Mouse (Mus musculus) MEL (cell line): ENCODE data around the gene Ece2. TPM values are rescaled to one million over a fixed set of nuclear protein-coding genes. Genes with fewer than 3 reads are reported as not detected.

Source experiments
- BHLHE40 ChIP-seq: IDR thresholded peaks from 2 replicates; pipeline ENCODE4 v1.6.1; 2012; ENCODE audit warnings: low read depth, mild to moderate bottlenecking, inconsistent platforms, low read length, improper control_type of control experiment, borderline replicate concordance
- CHD1 ChIP-seq: IDR thresholded peaks from 2 replicates; pipeline ENCODE4 v1.6.1; 2012; ENCODE audit warnings: low read depth, mild to moderate bottlenecking, inconsistent platforms, low read length, improper control_type of control experiment
- E2F4 ChIP-seq: IDR thresholded peaks from 2 replicates; pipeline ENCODE4 v1.6.1; 2011; ENCODE audit warnings: low read depth, low read length, improper control_type of control experiment, borderline replicate concordance
- ELF1 ChIP-seq: IDR thresholded peaks from 2 replicates; pipeline ENCODE4 v1.6.1; 2014; ENCODE audit warnings: low read depth, mild to moderate bottlenecking, inconsistent platforms, low read length, improper control_type of control experiment, moderate library complexity
- ETS1 ChIP-seq: IDR thresholded peaks from 2 replicates; pipeline ENCODE4 v1.6.1; 2012; ENCODE audit warnings: low read depth, mild to moderate bottlenecking, inconsistent platforms, low read length, improper control_type of control experiment, moderate library complexity
- GATA1 ChIP-seq: IDR thresholded peaks from 2 replicates; pipeline ENCODE4 v1.6.1; 2011; ENCODE audit warnings: low read depth, low read length, improper control_type of control experiment
- HCFC1 ChIP-seq: IDR thresholded peaks from 2 replicates; pipeline ENCODE4 v1.6.1; 2012; ENCODE audit warnings: low read depth, mild to moderate bottlenecking, inconsistent platforms, low read length, improper control_type of control experiment, moderate library complexity
- JUND ChIP-seq: IDR thresholded peaks from 2 replicates; pipeline ENCODE4 v1.6.1; 2011; ENCODE audit warnings: low read depth, mild to moderate bottlenecking, improper control_type of control experiment, low read length
- KAT2A ChIP-seq: conservative IDR thresholded peaks from 2 replicates; pipeline ENCODE4 v1.6.1; 2012; ENCODE audit warnings: low read depth, low read length, improper control_type of control experiment, inconsistent platforms
- MAFK ChIP-seq: IDR thresholded peaks from 2 replicates; pipeline ENCODE4 v1.6.1; 2011; ENCODE audit warnings: low read depth, mild to moderate bottlenecking, low read length, improper control_type of control experiment, borderline replicate concordance
- MAZ ChIP-seq: IDR thresholded peaks from 2 replicates; pipeline ENCODE4 v1.6.1; 2012; ENCODE audit warnings: low read depth, mild to moderate bottlenecking, inconsistent platforms, low read length, improper control_type of control experiment
- MXI1 ChIP-seq: IDR thresholded peaks from 2 replicates; pipeline ENCODE4 v1.6.1; 2011; ENCODE audit warnings: mild to moderate bottlenecking, low read depth, low read length, improper control_type of control experiment
- MYC ChIP-seq: IDR thresholded peaks from 2 replicates; pipeline ENCODE4 v1.6.1; 2011; ENCODE audit warnings: low read depth, mild to moderate bottlenecking, low read length, improper control_type of control experiment, moderate library complexity
- NELFE ChIP-seq: IDR thresholded peaks from 2 replicates; pipeline ENCODE4 v1.6.1; 2011; ENCODE audit warnings: low read depth, low read length, improper control_type of control experiment
- POLR2A ChIP-seq, 2 experiments: IDR thresholded peaks; 2 replicates each; pipeline ENCODE4 v1.6.1; 2011 to 2012; ENCODE audit warnings: low read length in 2 of 2, mild to moderate bottlenecking in 2 of 2, control low read depth in 1 of 2, improper control_type of control experiment in 1 of 2, low read depth in 1 of 2, moderate library complexity in 1 of 2; ENCODE audit not compliant: control insufficient read depth in 1 of 2, insufficient read depth in 1 of 2, poor library complexity in 1 of 2
- POLR2AphosphoS2 ChIP-seq: IDR thresholded peaks from 2 replicates; pipeline ENCODE4 v1.6.1; 2011; ENCODE audit warnings: low read length, improper control_type of control experiment
- POLR2AphosphoS5 ChIP-seq: IDR thresholded peaks from 2 replicates; pipeline ENCODE4 v1.6.1; 2012; ENCODE audit warnings: low read depth, borderline replicate concordance, mild to moderate bottlenecking, inconsistent platforms, low read length, moderate library complexity, mixed read lengths
- RCOR1 ChIP-seq: IDR thresholded peaks from 2 replicates; pipeline ENCODE4 v1.6.1; 2012; ENCODE audit warnings: low read depth, mild to moderate bottlenecking, inconsistent platforms, low read length, improper control_type of control experiment
- SIN3A ChIP-seq: IDR thresholded peaks from 2 replicates; pipeline ENCODE4 v1.6.1; 2012; ENCODE audit warnings: low read length, improper control_type of control experiment, inconsistent platforms
- TCF12 ChIP-seq: IDR thresholded peaks from 2 replicates; pipeline ENCODE4 v1.6.1; 2014; ENCODE audit warnings: low read depth, mild to moderate bottlenecking, inconsistent platforms, low read length, improper control_type of control experiment, moderate library complexity
- UBTF ChIP-seq: IDR thresholded peaks from 2 replicates; pipeline ENCODE4 v1.6.1; 2012; ENCODE audit warnings: low read depth, mild to moderate bottlenecking, inconsistent platforms, low read length, improper control_type of control experiment, moderate library complexity, borderline replicate concordance; ENCODE audit not compliant: insufficient read depth
- USF1 ChIP-seq: IDR thresholded peaks from 2 replicates; pipeline ENCODE4 v1.6.1; 2014; ENCODE audit warnings: low read depth, mild to moderate bottlenecking, inconsistent platforms, low read length, improper control_type of control experiment, moderate library complexity
- ZKSCAN1 ChIP-seq: IDR thresholded peaks from 2 replicates; pipeline ENCODE4 v1.6.1; 2012; ENCODE audit warnings: low read depth, mild to moderate bottlenecking, inconsistent platforms, low read length, improper control_type of control experiment, moderate library complexity
- ZMIZ1 ChIP-seq: IDR thresholded peaks from 2 replicates; pipeline ENCODE4 v1.6.1; 2012; ENCODE audit warnings: low read depth, mild to moderate bottlenecking, inconsistent platforms, low read length, improper control_type of control experiment, moderate library complexity
- ZNF384 ChIP-seq: IDR thresholded peaks from 2 replicates; pipeline ENCODE4 v1.6.1; 2012; ENCODE audit warnings: low read depth, mild to moderate bottlenecking, inconsistent platforms, low read length, improper control_type of control experiment
- polyA plus RNA-seq, 2 experiments: library from polyadenylated mRNA; stranded (reverse) in 1 of 2; unstranded in 1 of 2; fragments of >175 nt in 1 of 2; fragments of >200 nt in 1 of 2; gene quantifications; 2 replicates each; pipeline versions ENCODE4 v1.2.1 to v1.2.4; 2012; ENCODE audit warnings: low replicate concordance in 2 of 2, low read depth in 1 of 2; ENCODE audit not compliant: insufficient read length in 2 of 2, insufficient read depth in 1 of 2, missing spikeins in 1 of 2
- total RNA-seq: library from RNA; depleted of rRNA; stranded (reverse); fragments of 300-350 nt; gene quantifications from 2 replicates; pipeline ENCODE4 v1.2.3, GENCODE M21; 2012

The Ece2 gene
- total and polyA plus RNA-seq, 3 experiments: 4.9 to 7.4 TPM; not detected in 1

DNA sequence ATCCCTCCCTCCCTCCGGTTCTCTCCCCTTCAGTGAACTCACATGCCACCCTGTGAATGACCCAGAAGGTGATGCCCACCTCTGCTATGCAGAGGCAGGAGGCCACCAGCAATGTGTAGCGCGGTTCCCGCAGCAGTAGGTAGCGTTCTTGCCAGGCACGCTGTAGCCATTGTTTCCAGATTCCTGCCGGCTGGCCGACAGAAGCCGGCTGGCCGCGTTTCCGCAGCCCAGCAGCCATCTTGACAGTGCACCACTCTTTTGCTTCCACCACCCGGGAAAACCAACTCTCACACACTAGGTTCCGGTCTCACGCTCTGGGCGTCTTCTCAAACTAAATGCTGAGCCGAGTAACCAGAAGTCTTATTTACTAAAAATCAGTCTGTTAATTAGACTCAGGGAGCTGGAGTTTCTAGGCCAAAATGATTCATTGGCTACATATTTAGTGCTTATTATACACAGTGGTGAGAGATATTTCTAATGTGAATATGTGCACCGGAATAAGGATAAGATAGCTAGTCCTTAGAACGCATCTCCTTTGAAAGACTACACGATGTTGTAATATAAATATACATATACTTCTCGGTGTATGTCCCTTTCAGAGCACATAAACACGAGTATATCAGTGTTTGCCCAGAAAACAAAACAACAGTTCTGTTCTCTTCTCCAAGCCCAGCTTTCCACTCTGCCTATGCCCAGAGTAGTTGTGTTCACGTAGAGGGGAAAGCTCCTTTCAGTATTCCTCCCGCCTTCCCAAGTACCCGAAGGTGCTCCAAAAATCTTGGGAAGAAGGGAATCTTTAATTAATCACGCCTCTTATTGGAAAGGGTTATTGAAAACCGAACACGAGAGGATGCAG lies 18.9 kb upstream of the Ece2 start (continued):
- TF ChIP-seq UBTF (no peak), ETS1 (peak; percentile 69; the same call in 1 of the 2 replicates), E2F4 (peak; percentile 86), USF1 (0 out of 2 replicates have a peak, but pooled peaks have one; percentile 18), POLR2AphosphoS5 (no peak), ZNF384 (0 out of 2 replicates have a peak, but pooled peaks have one; percentile 15), ZKSCAN1 (no peak), MYC (peak; percentile 97), GATA1 (no peak), MXI1 (peak; percentile 98), CHD1 (no peak), TCF12 (peak; percentile 92), KAT2A (peak; percentile 66), JUND (no peak), HCFC1 (peak; percentile 89), ELF1 (peak; percentile 77), SIN3A (peak; percentile 97), POLR2A (IDR thresholded peaks at IDR 0.05; ENCODE audit: control insufficient read depth in 1 of 2, insufficient read depth in 1 of 2, low read depth in 1 of 2, low read length in 2 of 2, poor library complexity in 1 of 2) (peak; percentile 92 to 100), MAFK (no peak), ZMIZ1 (peak; percentile 92; the same call in 1 of the 2 replicates), RCOR1 (peak; percentile 61), POLR2AphosphoS2 (peak; percentile 80; the same call in 1 of the 2 replicates), MAZ (peak; percentile 85), NELFE (peak; percentile 96), BHLHE40 (peak; percentile 24; the same call in 1 of the 2 replicates)
